Mouse (Mus musculus): ENCODE data around the gene Cdc42bpg.

DNA sequence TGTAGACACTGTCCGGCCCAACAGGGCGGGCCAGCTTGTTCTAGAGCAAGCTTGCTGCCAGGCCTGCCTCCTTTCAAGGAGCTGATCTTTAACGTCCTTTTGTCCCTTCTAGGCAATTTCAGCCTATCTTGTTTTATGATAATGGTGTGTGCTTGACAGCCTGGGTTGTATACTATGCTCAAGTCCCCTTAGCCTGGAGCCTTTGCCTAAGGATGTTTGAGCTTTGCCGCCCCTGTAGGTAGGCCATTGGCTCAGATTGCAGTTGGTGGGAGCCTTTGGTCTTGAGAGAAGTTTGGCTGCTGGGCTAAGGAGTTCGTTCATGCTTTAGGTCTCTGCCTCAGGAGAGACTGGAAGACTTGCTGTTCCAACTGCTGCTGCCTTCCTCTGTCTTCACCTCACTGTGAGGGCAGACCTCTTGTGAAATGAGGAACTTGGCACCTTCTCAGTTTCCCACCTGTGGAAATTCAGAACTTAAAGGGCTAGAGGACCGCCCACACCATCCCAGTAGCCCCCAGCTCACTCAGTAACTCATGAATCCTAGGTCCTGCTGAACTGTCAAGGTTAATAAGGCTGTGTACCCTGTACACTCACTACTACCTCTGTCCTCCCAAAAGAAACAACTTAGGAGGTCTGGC is 27.7 kb upstream of the Cdc42bpg start:
- no peak for TF ChIP-seq CTCF (IDR thresholded peaks at IDR 0.05; ENCODE audit: borderline replicate concordance, insufficient read depth, low read depth, low read length)
- TF ChIP-seq POLR2A (IDR thresholded peaks at IDR 0.05; ENCODE audit: borderline replicate concordance, insufficient read depth, low read length) = no peak

Data from cerebellum, adult 2 months (tissue).